Mouse (Mus musculus): Measurements from ENCODE around the gene Zbtb44.
A peak's percentile ranks its signal among the peaks of the same experiment; 100 is the strongest.

Gene Zbtb44

GRCm38 (mm10) chr9:31070706-31071105, 40.3 kb downstream of the Zbtb44 start:
- no peak for DNase-seq (ENCODE audit: low spot score)

- no peak for DNase-seq (ENCODE audit: low spot score)
Observed at GRCm38 (mm10) chr9:31072256-31072655, 41.8 kb downstream of the Zbtb44 start.

GRCm38 (mm10) chr9:31073797-31074196, 43.4 kb downstream of the Zbtb44 start:
- no peak for DNase-seq (ENCODE audit: low spot score)

- no peak for DNase-seq (ENCODE audit: low spot score)
Observed at GRCm38 (mm10) chr9:31074836-31075235, 44.4 kb downstream of the Zbtb44 start.

GRCm38 (mm10) chr9:31080726-31081125, 50.3 kb downstream of the Zbtb44 start:
- no peak for DNase-seq (ENCODE audit: low spot score)

- peak; percentile 60 for DNase-seq (ENCODE audit: low spot score)
Observed at GRCm38 (mm10) chr9:31082054-31082666, 51.7 kb downstream of the Zbtb44 start.

- DNase-seq (ENCODE audit: low spot score), result no peak
Observed at GRCm38 (mm10) chr9:31082771-31083170, 52.3 kb downstream of the Zbtb44 start.

GRCm38 (mm10) chr9:31085556-31085955, 55.1 kb downstream of the Zbtb44 start:
- no peak for DNase-seq (ENCODE audit: low spot score)

GRCm38 (mm10) chr9:31086085-31086753, 55.8 kb downstream of the Zbtb44 start:
- DNase-seq (ENCODE audit: low spot score), result peak; percentile 22

GRCm38 (mm10) chr9:31086754-31087145, 56.3 kb downstream of the Zbtb44 start:
- DNase-seq (ENCODE audit: low spot score), result no peak

GRCm38 (mm10) chr9:31087466-31087865, 57.0 kb downstream of the Zbtb44 start:
- no peak for DNase-seq (ENCODE audit: low spot score)

- DNase-seq (ENCODE audit: low spot score), result no peak
Observed at GRCm38 (mm10) chr9:31088116-31088515, 57.7 kb downstream of the Zbtb44 start.

- DNase-seq (ENCODE audit: low spot score), result no peak
Observed at GRCm38 (mm10) chr9:31088883-31089282, 58.4 kb downstream of the Zbtb44 start.

GRCm38 (mm10) chr9:31089541-31089940, 59.1 kb downstream of the Zbtb44 start:
- DNase-seq (ENCODE audit: low spot score), result no peak

GRCm38 (mm10) chr9:31090081-31091023, 59.9 kb downstream of the Zbtb44 start:
- DNase-seq (ENCODE audit: low spot score), result no peak

GRCm38 (mm10) chr9:31091162-31091581, 60.7 kb downstream of the Zbtb44 start:
- no peak for DNase-seq (ENCODE audit: low spot score)

- no peak for DNase-seq (ENCODE audit: low spot score)
Observed at GRCm38 (mm10) chr9:31092111-31092832, 61.8 kb downstream of the Zbtb44 start.

- DNase-seq (ENCODE audit: low spot score), result no peak
Observed at GRCm38 (mm10) chr9:31092833-31093195, 62.4 kb downstream of the Zbtb44 start.

- no peak for DNase-seq (ENCODE audit: low spot score)
Observed at GRCm38 (mm10) chr9:31097088-31098082, 66.9 kb downstream of the Zbtb44 start.

- no peak for DNase-seq (ENCODE audit: low spot score)
Observed at GRCm38 (mm10) chr9:31098118-31098517, 67.7 kb downstream of the Zbtb44 start.

GRCm38 (mm10) chr9:31108464-31108863, 78.0 kb downstream of the Zbtb44 start:
- DNase-seq (ENCODE audit: low spot score), result no peak

Measured in T-cell, adult 2 months (primary cell).